Mouse (Mus musculus): ENCODE data around the gene Cers4. TPM values are rescaled to one million over a fixed set of nuclear protein-coding genes. Genes with fewer than 3 reads are reported as not detected.

Gene Cers4
- total and polyA plus RNA-seq, 3 experiments = 7.2 to 10.1 TPM; not detected in 1

DNA sequence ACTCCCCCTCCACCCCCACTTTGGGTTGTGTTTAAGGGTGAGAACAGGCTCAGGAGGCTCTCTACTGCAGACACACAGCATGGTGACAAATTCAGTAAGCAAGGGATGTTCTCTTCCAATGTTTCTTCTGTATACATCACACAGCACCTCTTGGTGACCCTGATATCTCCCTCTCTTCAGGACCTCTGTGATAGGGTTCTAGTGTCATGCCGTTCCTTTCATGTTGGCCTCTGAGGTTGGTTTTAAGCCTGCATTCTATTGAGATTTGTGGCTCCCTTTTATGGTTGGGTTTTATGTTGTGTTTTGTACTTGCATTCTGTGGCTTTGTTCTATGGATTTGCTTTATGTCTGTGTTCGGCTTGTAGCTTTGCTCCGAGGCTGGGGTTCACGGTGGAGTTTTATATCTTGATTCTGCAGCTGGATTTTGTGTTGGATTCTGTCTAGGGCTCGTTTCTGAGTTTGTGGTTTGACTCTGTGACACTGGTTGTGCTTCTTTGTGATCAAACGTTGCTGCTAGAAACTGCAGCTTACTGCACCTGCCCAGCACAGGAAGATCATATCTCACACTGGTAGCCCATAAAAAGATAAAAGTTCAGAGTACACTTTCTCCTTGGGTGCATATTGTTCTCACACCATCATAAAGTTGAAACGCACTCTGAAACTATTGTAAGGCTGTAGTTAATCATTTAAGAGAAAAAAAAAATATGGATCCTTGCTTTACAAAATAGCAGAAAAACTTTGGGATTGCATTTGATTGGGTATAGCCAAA, 18.2 kb upstream of the Cers4 start:
- Histone ChIP-seq H3K9me3 (replicated peaks; ENCODE audit: insufficient read depth, low read length) (no peaks in the 10 kb centered on the region), H3K79me2 (ENCODE audit: control insufficient read depth, insufficient read depth, low read length, poor library complexity) (no peaks in the 10 kb centered on the region), H3K27ac (ENCODE audit: control insufficient read depth, low read depth, low read length) (no peak overlapping the region), H3K9ac (ENCODE audit: control insufficient read depth, low read depth, low read length, poor library complexity, severe bottlenecking) (no peak overlapping the region), H3K4me1 (ENCODE audit: control insufficient read depth in 1 of 2, insufficient read depth in 2 of 2, low read length in 2 of 2) (no peaks in the 10 kb centered on the region), H3K4me3 (ENCODE audit: control insufficient read depth in 1 of 2, insufficient read depth in 1 of 2, low read depth in 2 of 2, low read length in 2 of 2) (no peak overlapping the region), H3K36me3 (ENCODE audit: control insufficient read depth in 1 of 2, insufficient read depth in 2 of 2, low read length in 2 of 2) (no peaks in the 10 kb centered on the region), H3K27me3 (ENCODE audit: control insufficient read depth in 1 of 2, insufficient read depth in 2 of 2, low read length in 2 of 2) (no peaks in the 10 kb centered on the region; a peak in 2 of 4 replicates)
- DNase-seq (ENCODE audit: low read depth, low spot score) = no peak
- TF ChIP-seq EP300 (IDR thresholded peaks at IDR 0.05; ENCODE audit: low read depth in 1 of 2, low read length in 2 of 2) (no peak), POLR2AphosphoS2 (IDR thresholded peaks at IDR 0.05; ENCODE audit: low read length) (no peak), HCFC1 (IDR thresholded peaks at IDR 0.05; ENCODE audit: low read depth, low read length) (no peak), MYB (IDR thresholded peaks at IDR 0.05; ENCODE audit: low read depth, low read length) (no peak), MAFK (IDR thresholded peaks at IDR 0.05; ENCODE audit: borderline replicate concordance, low read depth, low read length) (no peak), CHD1 (IDR thresholded peaks at IDR 0.05; ENCODE audit: low read depth, low read length) (no peak), CHD2 (IDR thresholded peaks at IDR 0.05; ENCODE audit: low read length) (no peak), ZMIZ1 (IDR thresholded peaks at IDR 0.05; ENCODE audit: low read depth, low read length) (no peak), JUND (IDR thresholded peaks at IDR 0.05; ENCODE audit: low read depth, low read length) (no peak), ZKSCAN1 (IDR thresholded peaks at IDR 0.05; ENCODE audit: low read depth, low read length) (no peak), GABPA (IDR thresholded peaks at IDR 0.05; ENCODE audit: low read depth, low read length) (no peak), TAL1 (IDR thresholded peaks at IDR 0.05; ENCODE audit: low read length) (no peak), TCF12 (IDR thresholded peaks at IDR 0.05; ENCODE audit: low read depth, low read length) (no peak), TBP (IDR thresholded peaks at IDR 0.05; ENCODE audit: low read depth, low read length) (no peak), POLR2A (IDR thresholded peaks at IDR 0.05; ENCODE audit: control insufficient read depth in 1 of 2, insufficient read depth in 1 of 2, low read depth in 1 of 2, low read length in 2 of 2, poor library complexity in 1 of 2) (no peak), NELFE (IDR thresholded peaks at IDR 0.05; ENCODE audit: low read depth, low read length) (no peak), ETS1 (IDR thresholded peaks at IDR 0.05; ENCODE audit: low read depth, low read length) (no peak), RAD21 (IDR thresholded peaks at IDR 0.05; ENCODE audit: low read depth, low read length) (no peak), MXI1 (IDR thresholded peaks at IDR 0.05; ENCODE audit: low read depth, low read length) (no peak)

DNA sequence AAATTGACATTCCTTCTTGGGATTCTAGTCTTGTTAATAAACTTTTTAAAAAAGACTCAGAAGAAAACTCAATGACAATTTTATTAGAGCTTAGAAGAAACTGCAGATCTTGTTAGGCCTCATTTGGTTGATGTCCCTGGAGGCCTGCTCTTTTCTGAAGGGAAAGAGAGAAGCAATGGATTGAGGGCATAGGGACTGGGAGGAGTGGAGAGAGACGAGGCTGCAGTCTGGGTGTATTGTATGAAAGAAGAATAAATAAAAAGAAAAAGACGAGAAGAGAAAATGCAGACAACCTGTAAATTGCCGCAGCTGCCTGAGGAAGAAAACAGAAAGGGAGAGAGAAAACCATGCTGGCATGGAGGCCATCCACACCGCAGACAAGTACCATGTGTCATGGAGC, 11.7 kb upstream of the Cers4 start:
- Histone ChIP-seq H3K36me3 (ENCODE audit: control insufficient read depth in 1 of 2, insufficient read depth in 2 of 2, low read length in 2 of 2) (no peaks in the 10 kb centered on the region), H3K27me3 (ENCODE audit: control insufficient read depth in 1 of 2, insufficient read depth in 2 of 2, low read length in 2 of 2) (no peaks in the 10 kb centered on the region), H3K9ac (ENCODE audit: control insufficient read depth, low read depth, low read length, poor library complexity, severe bottlenecking) (no peak overlapping the region), H3K4me1 (ENCODE audit: control insufficient read depth in 1 of 2, insufficient read depth in 2 of 2, low read length in 2 of 2) (no peaks in the 10 kb centered on the region), H3K9me3 (replicated peaks; ENCODE audit: insufficient read depth, low read length) (no peaks in the 10 kb centered on the region), H3K27ac (ENCODE audit: control insufficient read depth, low read depth, low read length) (no peak overlapping the region), H3K4me3 (ENCODE audit: control insufficient read depth in 1 of 2, insufficient read depth in 1 of 2, low read depth in 2 of 2, low read length in 2 of 2) (no peak overlapping the region), H3K79me2 (ENCODE audit: control insufficient read depth, insufficient read depth, low read length, poor library complexity) (no peaks in the 10 kb centered on the region)
- TF ChIP-seq MAZ (IDR thresholded peaks at IDR 0.05; ENCODE audit: low read depth, low read length) = no peak
- DNase-seq (ENCODE audit: low read depth, low spot score) = no peak

Measured in MEL (cell line).